Mouse (Mus musculus) MEL (cell line): ENCODE measurements at regions not wholly inside any gene's neighbourhood (a gene's known extent, or its start where the extent isn't known, plus 50 kb on each side); places are given as distances from the start of the nearest gene placed in this dataset.

Source experiments
- DNase-seq: peaks from one replicate; pipeline ENCODE4 v3.0.0; 2011; ENCODE audit warnings: low read depth, low spot score
- H3K27ac ChIP-seq: 2 replicates; pipeline ENCODE4 v1.5.1; 2012; ENCODE audit warnings: low read depth, mild to moderate bottlenecking, control low read depth, low read length, moderate library complexity; ENCODE audit not compliant: control insufficient read depth
- H3K27me3 ChIP-seq, 2 experiments: fragments of 150-350 bp in 1 of 2; sonication (generic) in 1 of 2; 2 replicates each; pipeline ENCODE4 v1.6.1; 2012; ENCODE audit warnings: low read length in 2 of 2, mild to moderate bottlenecking in 2 of 2, improper control_type of control experiment in 1 of 2, moderate library complexity in 1 of 2; ENCODE audit not compliant: insufficient read depth in 2 of 2, control insufficient read depth in 1 of 2
- H3K36me3 ChIP-seq, 2 experiments: 2 replicates each; pipeline ENCODE4 v1.6.1; 2012 to 2014; ENCODE audit warnings: low read length in 2 of 2, improper control_type of control experiment in 1 of 2, inconsistent platforms in 1 of 2, mild to moderate bottlenecking in 1 of 2; ENCODE audit not compliant: insufficient read depth in 2 of 2, control insufficient read depth in 1 of 2
- H3K4me1 ChIP-seq, 2 experiments: fragments of 150-350 bp in 1 of 2; sonication (generic) in 1 of 2; 2 replicates each; pipeline ENCODE4 v1.6.1; 2012; ENCODE audit warnings: low read length in 2 of 2, improper control_type of control experiment in 1 of 2, mild to moderate bottlenecking in 1 of 2; ENCODE audit not compliant: insufficient read depth in 2 of 2, control insufficient read depth in 1 of 2
- H3K4me3 ChIP-seq, 2 experiments: fragments of 150-350 bp in 1 of 2; sonication (generic) in 1 of 2; 2 replicates each; pipeline ENCODE4 v1.5.1; 2012; ENCODE audit warnings: low read depth in 2 of 2, low read length in 2 of 2, mild to moderate bottlenecking in 2 of 2, moderate library complexity in 2 of 2, control low read depth in 1 of 2, improper control_type of control experiment in 1 of 2; ENCODE audit not compliant: control insufficient read depth in 1 of 2, insufficient read depth in 1 of 2
- H3K79me2 ChIP-seq: 2 replicates; pipeline ENCODE4 v1.6.1; 2012; ENCODE audit warnings: mild to moderate bottlenecking, low read length, moderate library complexity; ENCODE audit not compliant: control insufficient read depth, poor library complexity, insufficient read depth
- H3K9ac ChIP-seq: 2 replicates; pipeline ENCODE4 v1.6.1; 2012; ENCODE audit warnings: low read depth, mild to moderate bottlenecking, control low read depth, low read length, moderate library complexity; ENCODE audit not compliant: control insufficient read depth, poor library complexity, severe bottlenecking
- H3K9me3 ChIP-seq: fragments of 150-350 bp; sonication (generic); replicated peaks from 2 replicates; pipeline ENCODE4 v1.6.1; 2012; ENCODE audit warnings: mild to moderate bottlenecking, low read length, improper control_type of control experiment, moderate library complexity; ENCODE audit not compliant: insufficient read depth
- BHLHE40 ChIP-seq: IDR thresholded peaks from 2 replicates; pipeline ENCODE4 v1.6.1; 2012; ENCODE audit warnings: low read depth, mild to moderate bottlenecking, inconsistent platforms, low read length, improper control_type of control experiment, borderline replicate concordance
- CHD2 ChIP-seq: IDR thresholded peaks from 2 replicates; pipeline ENCODE4 v1.6.1; 2011; ENCODE audit warnings: low read length, improper control_type of control experiment
- CTCF ChIP-seq, 3 experiments: IDR thresholded peaks in 2 of 3; conservative IDR thresholded peaks in 1 of 3; 2 replicates each; pipeline ENCODE4 v1.5.1; 2011 to 2012; ENCODE audit warnings: low read length in 3 of 3, low read depth in 2 of 3, mild to moderate bottlenecking in 2 of 3, improper control_type of control experiment in 1 of 3, inconsistent platforms in 1 of 3, mixed read lengths in 1 of 3, moderate library complexity in 1 of 3; ENCODE audit not compliant: control insufficient read depth in 1 of 3, insufficient read depth in 1 of 3, poor library complexity in 1 of 3, severe bottlenecking in 1 of 3
- ELF1 ChIP-seq: IDR thresholded peaks from 2 replicates; pipeline ENCODE4 v1.6.1; 2014; ENCODE audit warnings: low read depth, mild to moderate bottlenecking, inconsistent platforms, low read length, improper control_type of control experiment, moderate library complexity
- EP300 ChIP-seq, 2 experiments: IDR thresholded peaks; 2 replicates each; pipeline ENCODE4 v1.6.1; 2011; ENCODE audit warnings: improper control_type of control experiment in 2 of 2, low read length in 2 of 2, low read depth in 1 of 2, mild to moderate bottlenecking in 1 of 2
- ETS1 ChIP-seq: IDR thresholded peaks from 2 replicates; pipeline ENCODE4 v1.6.1; 2012; ENCODE audit warnings: low read depth, mild to moderate bottlenecking, inconsistent platforms, low read length, improper control_type of control experiment, moderate library complexity
- KAT2A ChIP-seq: conservative IDR thresholded peaks from 2 replicates; pipeline ENCODE4 v1.6.1; 2012; ENCODE audit warnings: low read depth, low read length, improper control_type of control experiment, inconsistent platforms
- MAFK ChIP-seq: IDR thresholded peaks from 2 replicates; pipeline ENCODE4 v1.6.1; 2011; ENCODE audit warnings: low read depth, mild to moderate bottlenecking, low read length, improper control_type of control experiment, borderline replicate concordance
- MAZ ChIP-seq: IDR thresholded peaks from 2 replicates; pipeline ENCODE4 v1.6.1; 2012; ENCODE audit warnings: low read depth, mild to moderate bottlenecking, inconsistent platforms, low read length, improper control_type of control experiment
- MYB ChIP-seq: IDR thresholded peaks from 2 replicates; pipeline ENCODE4 v1.6.1; 2011; ENCODE audit warnings: mild to moderate bottlenecking, low read depth, low read length, improper control_type of control experiment
- MYC ChIP-seq: IDR thresholded peaks from 2 replicates; pipeline ENCODE4 v1.6.1; 2011; ENCODE audit warnings: low read depth, mild to moderate bottlenecking, low read length, improper control_type of control experiment, moderate library complexity
- NELFE ChIP-seq: IDR thresholded peaks from 2 replicates; pipeline ENCODE4 v1.6.1; 2011; ENCODE audit warnings: low read depth, low read length, improper control_type of control experiment
- NRF1 ChIP-seq: IDR thresholded peaks from 2 replicates; pipeline ENCODE4 v1.6.1; 2014; ENCODE audit warnings: low read depth, mild to moderate bottlenecking, inconsistent platforms, low read length, improper control_type of control experiment, moderate library complexity; ENCODE audit not compliant: poor library complexity, insufficient read depth, severe bottlenecking
- POLR2AphosphoS2 ChIP-seq: IDR thresholded peaks from 2 replicates; pipeline ENCODE4 v1.6.1; 2011; ENCODE audit warnings: low read length, improper control_type of control experiment
- POLR2AphosphoS5 ChIP-seq: IDR thresholded peaks from 2 replicates; pipeline ENCODE4 v1.6.1; 2012; ENCODE audit warnings: low read depth, borderline replicate concordance, mild to moderate bottlenecking, inconsistent platforms, low read length, moderate library complexity, mixed read lengths
- RAD21 ChIP-seq: IDR thresholded peaks from 2 replicates; pipeline ENCODE4 v1.6.1; 2011; ENCODE audit warnings: mild to moderate bottlenecking, low read depth, low read length, improper control_type of control experiment
- SIN3A ChIP-seq: IDR thresholded peaks from 2 replicates; pipeline ENCODE4 v1.6.1; 2012; ENCODE audit warnings: low read length, improper control_type of control experiment, inconsistent platforms
- SMC3 ChIP-seq: IDR thresholded peaks from 2 replicates; pipeline ENCODE4 v1.6.1; 2011; ENCODE audit warnings: low read depth, low read length, improper control_type of control experiment
- TCF12 ChIP-seq: IDR thresholded peaks from 2 replicates; pipeline ENCODE4 v1.6.1; 2014; ENCODE audit warnings: low read depth, mild to moderate bottlenecking, inconsistent platforms, low read length, improper control_type of control experiment, moderate library complexity
- USF1 ChIP-seq: IDR thresholded peaks from 2 replicates; pipeline ENCODE4 v1.6.1; 2014; ENCODE audit warnings: low read depth, mild to moderate bottlenecking, inconsistent platforms, low read length, improper control_type of control experiment, moderate library complexity
- USF2 ChIP-seq, 2 experiments: IDR thresholded peaks; 2 replicates each; pipeline ENCODE4 v1.6.1; 2011 to 2012; ENCODE audit warnings: improper control_type of control experiment in 2 of 2, low read length in 2 of 2, borderline replicate concordance in 1 of 2, inconsistent platforms in 1 of 2, low read depth in 1 of 2, mild to moderate bottlenecking in 1 of 2; ENCODE audit not compliant: insufficient read depth in 1 of 2
- ZC3H11A ChIP-seq: IDR thresholded peaks from 2 replicates; pipeline ENCODE4 v1.6.1; 2012; ENCODE audit warnings: low read depth, mild to moderate bottlenecking, inconsistent platforms, low read length, improper control_type of control experiment
- ZKSCAN1 ChIP-seq: IDR thresholded peaks from 2 replicates; pipeline ENCODE4 v1.6.1; 2012; ENCODE audit warnings: low read depth, mild to moderate bottlenecking, inconsistent platforms, low read length, improper control_type of control experiment, moderate library complexity
- ZNF384 ChIP-seq: IDR thresholded peaks from 2 replicates; pipeline ENCODE4 v1.6.1; 2012; ENCODE audit warnings: low read depth, mild to moderate bottlenecking, inconsistent platforms, low read length, improper control_type of control experiment

GRCm38 (mm10) chrX:12344805-12345555, 184.8 kb upstream of the Bcor start:
- H3K9me3 ChIP-seq: no peaks in the 10 kb centered on the region
- no peaks in the 10 kb centered on the region for H3K27me3 ChIP-seq
- H3K27ac ChIP-seq: no peak overlapping the region
- no peaks in the 10 kb centered on the region for H3K79me2 ChIP-seq
- DNase-seq: no peak
- no peaks in the 10 kb centered on the region for H3K36me3 ChIP-seq
- TF ChIP-seq ZNF384 (no peak), CTCF (IDR thresholded peaks at IDR 0.05 in 2 of 3, conservative IDR thresholded peaks at IDR 0.05 in 1 of 3; ENCODE audit: control insufficient read depth in 1 of 3, insufficient read depth in 1 of 3, low read depth in 2 of 3, low read length in 3 of 3, poor library complexity in 1 of 3, severe bottlenecking in 1 of 3) (no peak), MYB (no peak)
- no peak overlapping the region for H3K4me3 ChIP-seq
- H3K4me1 ChIP-seq: no peaks in the 10 kb centered on the region
- no peak overlapping the region for H3K9ac ChIP-seq

DNA sequence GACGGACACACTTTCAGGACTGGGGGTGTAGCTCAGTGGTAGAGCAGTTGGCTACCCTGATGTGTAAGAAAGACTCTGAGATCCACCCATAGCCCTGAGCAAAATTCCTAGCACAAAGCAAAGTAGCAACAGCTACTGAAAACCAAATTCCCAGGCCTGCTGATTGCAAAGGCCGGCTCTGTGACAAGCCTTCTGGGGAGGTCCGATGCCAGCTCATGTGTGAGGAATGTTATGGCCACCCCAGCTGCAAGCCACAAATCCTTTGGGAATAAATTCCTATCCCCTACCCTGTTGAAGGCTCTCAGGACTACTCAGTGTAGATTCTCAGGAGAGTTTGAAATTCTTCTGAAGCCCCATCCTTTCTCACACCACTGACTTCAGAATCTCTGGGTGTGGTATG, 186.7 kb upstream of the Bcor start:
- 0 out of 4 replicates have a peak, but pooled peaks cover 0 to 3% of the 10 kb centered on the region in 2 experiments for H3K4me1 ChIP-seq
- TF ChIP-seq EP300 (IDR thresholded peaks at IDR 0.05; ENCODE audit: low read depth in 1 of 2, low read length in 2 of 2): no peak
- TF ChIP-seq ELF1: no peak
- no peak for TF ChIP-seq KAT2A
- TF ChIP-seq TCF12: no peak
- TF ChIP-seq, all 39 proteins: peak for 0
- Histone ChIP-seq H3K27me3 (no peaks in the 10 kb centered on the region), H3K36me3 (no peaks in the 10 kb centered on the region), H3K9ac (no peak overlapping the region), H3K9me3 (no peaks in the 10 kb centered on the region), H3K27ac (no peak overlapping the region), H3K4me3 (no peak overlapping the region), H3K79me2 (no peaks in the 10 kb centered on the region)
- DNase-seq: no peak

DNA sequence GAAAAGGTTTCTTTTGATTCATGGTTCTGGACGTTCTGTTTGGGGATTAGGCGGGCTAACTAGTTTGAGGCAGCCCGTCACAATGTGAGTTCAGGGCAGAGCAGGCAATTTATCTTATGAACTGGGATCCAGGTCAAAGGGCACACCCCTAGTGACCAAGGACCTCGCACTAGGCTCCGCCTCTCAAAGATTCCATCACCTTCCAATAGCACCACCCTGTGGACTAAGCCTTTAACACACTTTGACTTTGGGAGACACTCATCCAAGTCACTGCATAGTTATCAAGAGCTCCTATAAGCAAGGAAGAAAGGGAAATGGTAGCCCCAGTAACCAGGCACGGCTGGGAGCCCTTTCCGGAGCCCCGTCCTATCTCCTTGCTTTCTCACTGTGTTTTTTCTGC, 188.0 kb upstream of the Bcor start:
- peak; percentile 37 for DNase-seq
- H3K9me3 ChIP-seq: no peaks in the 10 kb centered on the region
- H3K79me2 ChIP-seq: no peaks in the 10 kb centered on the region
- H3K27me3 ChIP-seq: no peaks in the 10 kb centered on the region
- 0 out of 4 replicates have a peak, but pooled peaks cover 0 to 3% of the 10 kb centered on the region in 2 experiments for H3K4me1 ChIP-seq
- H3K36me3 ChIP-seq: no peaks in the 10 kb centered on the region
- no peak overlapping the region for H3K27ac ChIP-seq
- H3K9ac ChIP-seq: no peak overlapping the region
- no peak overlapping the region for H3K4me3 ChIP-seq
- no peak for TF ChIP-seq NRF1
- no peak for TF ChIP-seq MYC
- TF ChIP-seq NELFE: no peak
- TF ChIP-seq EP300 (IDR thresholded peaks at IDR 0.05; ENCODE audit: low read depth in 1 of 2, low read length in 2 of 2): no peak
- TF ChIP-seq SIN3A: no peak
- no peak for TF ChIP-seq ETS1
- no peak for TF ChIP-seq MAFK
- no peak for TF ChIP-seq MAZ
- no peak for TF ChIP-seq BHLHE40
- peak; percentile 71 for TF ChIP-seq SMC3
- no peak for TF ChIP-seq USF2 (IDR thresholded peaks at IDR 0.05; ENCODE audit: borderline replicate concordance in 1 of 2, insufficient read depth in 1 of 2, low read depth in 1 of 2, low read length in 2 of 2)
- peak; percentile 52 for TF ChIP-seq ZC3H11A
- TF ChIP-seq POLR2AphosphoS2: no peak
- TF ChIP-seq RAD21: peak; percentile 70
- TF ChIP-seq ZKSCAN1: no peak
- TF ChIP-seq POLR2AphosphoS5: no peak
- TF ChIP-seq CTCF (IDR thresholded peaks at IDR 0.05 in 2 of 3, conservative IDR thresholded peaks at IDR 0.05 in 1 of 3; ENCODE audit: control insufficient read depth in 1 of 3, insufficient read depth in 1 of 3, low read depth in 2 of 3, low read length in 3 of 3, poor library complexity in 1 of 3, severe bottlenecking in 1 of 3): peak; percentile 14 to 55 (median 18); a peak in 3 of 6 replicates
- TF ChIP-seq USF1: no peak
- TF ChIP-seq CHD2: no peak
